Mouse (Mus musculus) ZHBTc4 (cell line): Measurements from ENCODE around the gene Olfr739.

Experiments used
- DNase-seq: peaks from one replicate; pipeline ENCODE4 v3.0.0-alpha.2; 2011; ENCODE audit warnings: low read depth, low spot score

The Olfr739 gene

DNA sequence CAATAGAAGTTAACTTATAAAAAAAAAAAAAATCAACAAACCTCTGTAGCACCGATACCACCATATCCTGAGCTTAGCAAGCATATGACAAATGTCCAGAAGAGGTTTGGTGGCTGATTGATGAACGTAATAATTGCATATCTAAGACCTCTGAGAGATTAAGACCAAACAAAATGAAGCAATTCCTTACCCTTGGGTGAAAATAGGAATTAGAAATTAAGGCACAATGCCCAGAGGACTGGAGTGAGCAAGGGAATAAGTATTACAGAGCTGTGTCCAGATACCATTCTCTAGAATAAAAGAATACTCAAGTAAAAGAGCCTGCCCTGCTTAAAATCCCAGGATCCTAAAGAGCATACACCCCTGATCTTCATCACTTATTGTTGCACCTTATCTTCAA lies at the start of gene Olfr739:
Olfr739 (plus strand) TSS at position 301 of the 400 bp plus-strand sequence.
- DNase-seq = no peak

DNA sequence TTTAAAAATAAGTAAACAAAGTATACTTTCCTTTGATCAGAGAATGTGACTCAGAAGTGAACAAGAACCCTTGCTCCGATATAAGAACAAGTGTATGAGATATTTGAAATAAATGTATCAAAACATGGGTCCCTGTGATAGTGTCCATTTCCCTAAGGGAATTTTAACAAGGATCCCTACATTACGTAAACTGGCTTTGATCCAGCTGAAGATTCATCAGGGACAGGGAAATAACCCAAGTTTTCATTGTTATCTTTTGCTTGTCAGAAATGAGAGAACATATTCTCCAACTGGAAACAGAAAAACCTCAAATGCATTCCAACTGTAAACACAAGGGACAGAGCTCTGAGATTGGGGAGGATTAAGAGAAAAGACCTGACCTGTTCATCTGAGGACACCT lies 37.6 kb upstream of the Olfr739 start, which contains the start of gene Olfr736:
Olfr736 (plus strand) TSS at position 301 of the 400 bp plus-strand sequence.
- DNase-seq = no peak

DNA sequence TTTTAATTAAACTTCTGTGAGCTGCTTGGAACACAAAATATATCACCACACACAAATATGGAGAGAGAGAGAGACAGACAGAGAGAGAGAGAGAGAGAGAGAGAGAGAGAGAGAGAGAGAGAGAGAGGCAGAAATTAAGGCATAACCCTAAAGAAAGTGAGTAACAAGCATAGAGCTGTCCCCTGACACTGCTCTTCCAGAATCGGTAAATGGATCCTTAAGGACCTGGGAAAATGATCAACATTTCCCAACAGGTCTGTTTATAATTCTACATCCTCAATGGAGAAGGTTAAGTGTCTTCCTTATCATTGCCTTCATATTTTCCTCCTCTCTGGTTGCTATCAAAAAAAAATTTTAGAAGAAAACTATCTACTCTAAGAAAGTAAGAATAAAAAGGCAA lies 11.2 kb upstream of the Olfr739 start, which contains the start of gene Olfr738:
Olfr738 (plus strand) TSS at position 301 of the 400 bp plus-strand sequence.
- no peak for DNase-seq

DNA sequence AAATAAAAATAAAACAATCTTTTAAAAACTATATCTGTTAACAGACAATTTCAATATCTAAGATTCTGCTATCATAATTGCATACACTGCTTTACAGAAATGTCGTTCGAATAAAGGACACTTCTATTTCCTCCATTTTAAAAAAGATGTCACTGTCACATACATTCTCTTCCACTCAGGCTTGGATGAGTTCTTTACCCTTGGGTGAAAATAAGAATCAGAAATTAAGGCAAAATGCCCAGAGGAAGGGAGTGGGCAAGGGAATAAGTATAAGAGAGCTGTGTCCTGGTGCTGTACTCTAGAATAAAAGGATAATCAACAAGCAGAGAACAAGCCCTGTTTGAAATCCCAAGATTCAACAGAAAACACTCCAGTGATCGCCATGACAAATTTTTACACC lies 26.8 kb downstream of the Olfr739 start, which contains the start of gene Olfr740:
Olfr740 (plus strand) TSS at position 301 of the 400 bp plus-strand sequence.
- no peak for DNase-seq

DNA sequence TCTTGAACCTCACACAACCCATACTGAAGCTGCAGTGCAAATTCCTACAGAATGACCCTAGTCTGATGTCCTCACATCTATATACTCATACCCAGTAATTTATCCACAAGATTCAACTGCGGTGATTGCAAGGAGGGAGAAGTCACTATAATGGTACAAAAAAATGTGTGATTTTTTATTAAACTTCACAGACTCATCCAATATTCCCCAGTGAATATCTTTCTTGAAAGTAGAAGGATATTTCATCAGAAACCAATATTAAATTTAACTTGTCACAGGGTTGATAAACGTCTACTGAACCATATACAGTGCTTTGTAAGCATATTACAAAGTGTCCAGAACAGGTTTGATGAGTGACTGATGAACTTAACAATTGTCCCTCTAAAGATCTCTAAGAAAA lies 54.0 kb downstream of the Olfr739 start, which contains the start of gene Olfr741:
Olfr741 (plus strand) TSS at position 301 of the 400 bp plus-strand sequence.
- DNase-seq = no peak
